Mouse (Mus musculus): ENCODE results near the gene Ddi2. TPM values are rescaled to one million over a fixed set of nuclear protein-coding genes. Genes with fewer than 3 reads are reported as not detected.
"Not testable (repeated sequence)": the region's sequence is repeated elsewhere in the genome, so short reads cannot be mapped to it uniquely, and the experiment has no call there.

Gene Ddi2
- 14.8 and 17.2 TPM in 2 replicates for polyA plus RNA-seq (2015; fragmentation: Nextera tagmentation; extraction: Ambion mirVana)

GRCm38 (mm10) chr4:141722731-141723672, at the start of gene Ddi2:
Gene Ddi2, minus strand, starts transcription at chr4:141723419.
- Histone ChIP-seq H3K4me3 (replicated peaks) (peak within 1 kb of the TSS; percentile 100), H3K9ac (peak within 1 kb of the TSS; percentile 99), H3K36me3 (replicated peaks) (peaks cover 27% of the 10 kb centered on the region), H3K9me3 (replicated peaks) (no peaks in the 10 kb centered on the region), H3K4me2 (peak within 1 kb of the TSS; percentile 94), H3K27ac (replicated peaks) (peak within 1 kb of the TSS; percentile 98), H3K4me1 (replicated peaks) (peaks cover 72% of the 10 kb centered on the region), H3K27me3 (0 out of 2 replicates have a peak, but pooled peaks cover 2% of the 10 kb centered on the region)
- peak; percentile 87 for ATAC-seq (ENCODE audit: insufficient read depth)
- under 1% methylated on average over 99 of the region's 105 CpGs for WGBS (ENCODE audit: insufficient replicate concordance)

DNA sequence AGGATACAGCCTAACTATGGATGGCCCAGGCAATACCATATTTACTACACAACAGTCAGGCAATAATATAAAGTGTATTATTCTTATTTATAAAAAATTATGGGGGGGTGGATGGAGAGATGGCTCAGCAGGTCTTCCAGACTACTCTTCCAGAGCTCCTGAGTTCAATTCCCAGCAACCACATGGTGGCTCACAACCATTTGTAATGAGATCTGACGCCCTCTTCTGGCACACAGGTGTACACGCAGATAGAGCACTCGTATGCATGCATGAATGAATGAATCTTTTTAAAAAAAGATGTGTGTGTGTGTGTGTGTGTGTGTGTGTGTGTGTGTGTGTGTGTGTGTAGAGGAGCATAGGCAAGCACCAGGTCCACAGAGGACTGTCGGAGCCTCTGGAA, 49.8 kb upstream of the Ddi2 start:
- peaks cover 94% of the 10 kb centered on the region for H3K36me3 ChIP-seq (replicated peaks)
- peaks cover 48% of the 10 kb centered on the region for H3K4me1 ChIP-seq (replicated peaks)
- not testable (repeated sequence) for H3K4me3 ChIP-seq (replicated peaks); H3K9ac ChIP-seq; H3K4me2 ChIP-seq; H3K27me3 ChIP-seq; H3K9me3 ChIP-seq (replicated peaks); ATAC-seq (ENCODE audit: insufficient read depth)
- WGBS (ENCODE audit: insufficient replicate concordance) = 81% methylated on average over 4 of the region's 4 CpGs
- 0 out of 2 replicates have a peak overlapping the region, but pooled peaks have one; percentile 93 for H3K27ac ChIP-seq (replicated peaks)

DNA sequence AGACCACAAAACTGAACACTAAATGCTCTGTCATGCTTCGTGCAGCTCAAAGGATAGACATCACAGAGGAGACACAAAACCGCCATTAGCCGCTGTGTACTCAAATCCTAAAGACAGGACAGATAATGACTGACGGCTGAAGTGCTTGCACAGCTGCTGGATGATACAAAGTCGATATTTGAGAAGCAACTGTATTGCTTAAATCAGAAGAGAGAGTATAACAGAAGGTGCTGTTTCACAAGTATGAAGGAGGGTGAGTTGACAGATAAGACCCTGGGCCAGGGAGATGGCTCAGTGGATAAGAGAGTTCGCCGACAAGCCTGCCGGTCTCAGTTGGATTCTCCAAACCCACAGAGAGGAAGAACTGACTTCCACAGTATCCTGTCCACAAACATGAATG, 48.6 kb upstream of the Ddi2 start:
- Histone ChIP-seq H3K4me2 (no peak overlapping the region), H3K9me3 (replicated peaks) (no peaks in the 10 kb centered on the region), H3K4me3 (replicated peaks) (no peak overlapping the region), H3K4me1 (replicated peaks) (peaks cover 60% of the 10 kb centered on the region), H3K27me3 (no peaks in the 10 kb centered on the region), H3K27ac (replicated peaks) (peak overlapping the region; percentile 93), H3K36me3 (replicated peaks) (peaks cover 85% of the 10 kb centered on the region), H3K9ac (no peak overlapping the region)
- no peak for ATAC-seq (ENCODE audit: insufficient read depth)
- 20% methylated on average over 8 of the region's 8 CpGs for WGBS (ENCODE audit: insufficient replicate concordance)

DNA sequence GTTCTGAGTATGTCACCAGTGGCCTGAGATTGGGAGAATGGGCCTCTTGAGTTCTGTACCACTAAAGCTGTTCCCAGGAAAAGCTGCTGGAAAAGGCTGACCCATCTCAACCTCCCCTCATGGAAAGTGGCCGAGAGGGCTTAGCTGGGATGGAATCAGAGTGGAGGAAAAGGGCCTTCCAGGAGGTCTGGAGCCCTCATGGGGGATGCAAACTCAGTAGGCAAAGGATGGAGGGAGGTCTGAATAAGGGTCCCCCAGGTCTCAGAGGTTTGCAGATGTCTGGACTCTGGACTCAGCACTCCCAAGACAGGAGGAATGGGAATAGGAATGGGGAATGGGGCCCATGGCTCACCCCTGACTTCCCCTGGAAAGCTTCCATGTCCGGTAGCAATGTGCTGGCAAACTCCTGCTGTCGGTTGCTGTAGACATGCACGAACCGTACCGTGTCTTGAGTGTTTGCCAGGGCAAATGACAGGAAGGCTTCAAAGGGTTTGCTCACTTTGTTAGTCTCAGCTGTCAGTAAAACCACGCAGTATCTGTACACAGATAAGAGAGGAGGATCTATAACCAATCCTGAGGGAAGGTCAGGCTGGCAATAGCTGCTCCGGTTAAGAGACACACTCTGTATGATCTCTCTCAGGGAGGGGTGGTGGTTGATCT, 46.4 kb upstream of the Ddi2 start:
- H3K27me3 ChIP-seq = no peaks in the 10 kb centered on the region
- H3K27ac ChIP-seq (replicated peaks) = peak overlapping the region; percentile 93
- no peak overlapping the region for H3K9ac ChIP-seq
- WGBS (ENCODE audit: insufficient replicate concordance) = 48% methylated on average over 8 of the region's 8 CpGs
- no peaks in the 10 kb centered on the region for H3K9me3 ChIP-seq (replicated peaks)
- H3K4me2 ChIP-seq = no peak overlapping the region
- H3K4me1 ChIP-seq (replicated peaks) = peaks cover 72% of the 10 kb centered on the region
- no peak overlapping the region for H3K4me3 ChIP-seq (replicated peaks)
- ATAC-seq (ENCODE audit: insufficient read depth) = no peak
- H3K36me3 ChIP-seq (replicated peaks) = peaks cover 82% of the 10 kb centered on the region

GRCm38 (mm10) chr4:141767353-141768036, 44.3 kb upstream of the Ddi2 start:
- H3K36me3 ChIP-seq (replicated peaks) = peaks cover 81% of the 10 kb centered on the region

DNA sequence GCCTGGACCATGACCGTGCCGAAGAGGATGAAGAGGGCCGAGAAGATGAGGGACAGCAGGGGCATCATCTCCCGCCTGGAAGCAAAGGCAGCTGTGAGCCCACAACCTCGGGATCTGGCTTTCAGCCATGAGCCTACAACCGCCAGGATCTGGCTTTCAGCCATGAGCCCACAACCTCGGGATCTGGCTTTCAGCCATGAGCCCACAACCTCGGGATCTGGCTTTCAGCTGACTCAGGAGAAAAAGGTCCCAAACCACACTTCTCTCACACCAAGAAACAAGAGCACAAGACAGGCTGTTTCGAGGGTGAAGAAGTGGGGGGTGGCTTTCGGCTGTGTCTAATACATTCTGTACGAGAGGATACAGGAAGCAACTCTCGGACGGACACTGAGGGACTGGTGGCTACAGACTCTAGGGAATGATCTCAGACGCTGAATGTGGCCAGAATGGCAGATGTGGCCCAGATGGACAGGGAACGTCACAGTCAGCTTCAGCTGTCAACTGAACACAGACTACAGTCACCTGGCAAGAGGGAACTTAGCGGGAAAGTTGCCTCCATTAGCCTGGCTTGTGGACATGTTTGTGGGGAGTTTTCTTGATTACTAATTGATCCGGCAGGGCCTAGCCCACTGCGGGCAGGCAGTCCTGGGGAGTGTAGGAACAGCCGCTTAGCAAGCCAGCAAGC, 43.6 kb upstream of the Ddi2 start:
- Histone ChIP-seq H3K9me3 (replicated peaks) (no peaks in the 10 kb centered on the region), H3K4me3 (replicated peaks) (peak overlapping the region; percentile 52), H3K9ac (peak overlapping the region; percentile 47), H3K27me3 (no peaks in the 10 kb centered on the region), H3K4me2 (peak overlapping the region; percentile 70), H3K36me3 (replicated peaks) (peaks cover 84% of the 10 kb centered on the region), H3K27ac (replicated peaks) (peak overlapping the region; percentile 93), H3K4me1 (replicated peaks) (peaks cover 71% of the 10 kb centered on the region)
- ATAC-seq (ENCODE audit: insufficient read depth) = peak; percentile 2; the same call in 1 of the 2 replicates
- 59% methylated on average over 19 of the region's 19 CpGs for WGBS (ENCODE audit: insufficient replicate concordance)

More at GRCm38 (mm10) chr4:141767353-141768036, 44.3 kb upstream of the Ddi2 start:
- Histone ChIP-seq H3K27ac (replicated peaks) (peak overlapping the region; percentile 93), H3K9me3 (replicated peaks) (no peaks in the 10 kb centered on the region), H3K9ac (peak overlapping the region; percentile 47), H3K4me3 (replicated peaks) (peak overlapping the region; percentile 52), H3K27me3 (no peaks in the 10 kb centered on the region), H3K4me2 (peak overlapping the region; percentile 70), H3K4me1 (replicated peaks) (peaks cover 74% of the 10 kb centered on the region)
- WGBS (ENCODE audit: insufficient replicate concordance) = 37% methylated on average over 19 of the region's 19 CpGs
- ATAC-seq (ENCODE audit: insufficient read depth) = peak; percentile 93

- H3K4me1 ChIP-seq (replicated peaks) = peaks cover 66% of the 10 kb centered on the region
Observed at GRCm38 (mm10) chr4:141766316-141766667, 43.1 kb upstream of the Ddi2 start.

DNA sequence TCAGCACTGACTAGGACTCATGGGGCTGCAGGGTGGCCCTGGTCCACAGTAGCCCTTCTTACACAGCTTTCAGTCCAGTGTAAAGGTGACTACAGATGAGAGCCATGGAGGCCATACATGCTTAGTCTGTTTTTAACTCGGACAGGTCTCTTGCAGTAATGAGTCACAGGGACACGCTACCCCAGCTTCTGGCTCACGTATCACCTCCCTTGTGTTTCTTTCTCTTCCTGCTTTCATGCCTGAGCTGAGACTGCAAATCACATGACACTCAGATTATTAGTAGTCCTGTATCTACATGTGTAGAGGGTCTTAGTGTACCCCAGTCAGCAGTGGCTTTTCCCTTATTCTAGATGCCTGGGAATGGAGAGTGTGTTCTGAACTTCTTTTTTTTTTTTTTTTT, 41.8 kb upstream of the Ddi2 start:
- Histone ChIP-seq H3K4me1 (replicated peaks) (peaks cover 62% of the 10 kb centered on the region), H3K27ac (replicated peaks) (peak overlapping the region; percentile 33), H3K9ac (no peak overlapping the region), H3K27me3 (no peaks in the 10 kb centered on the region), H3K4me3 (replicated peaks) (no peak overlapping the region), H3K9me3 (replicated peaks) (no peaks in the 10 kb centered on the region), H3K4me2 (no peak overlapping the region), H3K36me3 (replicated peaks) (peaks cover 80% of the 10 kb centered on the region)
- 91% methylated on average over 3 of the region's 3 CpGs for WGBS (ENCODE audit: insufficient replicate concordance)
- ATAC-seq (ENCODE audit: insufficient read depth) = no peak

More at GRCm38 (mm10) chr4:141766316-141766667, 43.1 kb upstream of the Ddi2 start:
- H3K4me2 ChIP-seq = peak overlapping the region; percentile 70
- peaks cover 86% of the 10 kb centered on the region for H3K36me3 ChIP-seq (replicated peaks)
- H3K9ac ChIP-seq = peak overlapping the region; percentile 47; the same call in 1 of the 2 replicates
- H3K27me3 ChIP-seq = no peaks in the 10 kb centered on the region
- WGBS (ENCODE audit: insufficient replicate concordance) = 46% methylated on average over 8 of the region's 8 CpGs
- H3K9me3 ChIP-seq (replicated peaks) = no peaks in the 10 kb centered on the region
- no peak for ATAC-seq (ENCODE audit: insufficient read depth)
- peak overlapping the region; percentile 93 for H3K27ac ChIP-seq (replicated peaks)
- H3K4me3 ChIP-seq (replicated peaks) = no peak overlapping the region; the same call in 1 of the 2 replicates

- Histone ChIP-seq H3K27ac (replicated peaks) (no peak overlapping the region), H3K4me2 (no peak overlapping the region), H3K4me1 (replicated peaks) (peaks cover 62% of the 10 kb centered on the region), H3K9ac (no peak overlapping the region), H3K9me3 (replicated peaks) (no peaks in the 10 kb centered on the region), H3K36me3 (replicated peaks) (peaks cover 65% of the 10 kb centered on the region), H3K27me3 (no peaks in the 10 kb centered on the region), H3K4me3 (replicated peaks) (no peak overlapping the region)
- 86% methylated on average over 12 of the region's 12 CpGs for WGBS (ENCODE audit: insufficient replicate concordance)
- no peak for ATAC-seq (ENCODE audit: insufficient read depth)
Observed at GRCm38 (mm10) chr4:141763476-141763875, 40.3 kb upstream of the Ddi2 start.

DNA sequence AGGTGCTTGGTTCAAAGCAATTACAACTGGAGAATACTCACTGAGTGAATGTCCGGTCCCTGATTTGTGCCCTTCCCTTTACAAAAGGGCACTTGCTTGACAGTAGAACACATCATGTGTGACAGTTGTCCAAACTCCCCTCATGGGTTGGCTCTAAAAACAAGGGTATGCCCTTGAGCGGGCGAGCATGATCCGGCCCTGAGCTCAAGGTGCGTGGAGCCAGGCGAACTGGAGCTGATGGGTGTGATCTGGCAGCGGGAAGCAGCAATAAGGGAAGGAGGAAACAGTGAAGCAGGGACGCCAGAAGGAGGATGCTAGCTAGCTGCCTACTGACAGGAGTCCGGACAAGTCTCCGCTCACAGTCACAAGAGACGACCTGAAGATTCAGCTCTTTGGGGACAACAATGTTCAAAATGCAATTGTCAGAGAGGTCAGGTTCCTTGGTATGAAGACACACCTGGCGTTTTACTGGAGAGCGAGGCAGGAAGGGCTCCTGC, 38.9 kb upstream of the Ddi2 start:
- WGBS (ENCODE audit: insufficient replicate concordance) = 89% methylated on average over 13 of the region's 13 CpGs
- ATAC-seq (ENCODE audit: insufficient read depth) = no peak
- no peaks in the 10 kb centered on the region for H3K9me3 ChIP-seq (replicated peaks)
- H3K27ac ChIP-seq (replicated peaks) = 0 out of 2 replicates have a peak overlapping the region, but pooled peaks have one; percentile 24
- peaks cover 62% of the 10 kb centered on the region for H3K4me1 ChIP-seq (replicated peaks)
- H3K36me3 ChIP-seq (replicated peaks) = peaks cover 58% of the 10 kb centered on the region
- H3K27me3 ChIP-seq = no peaks in the 10 kb centered on the region
- H3K4me3 ChIP-seq (replicated peaks) = no peak overlapping the region
- no peak overlapping the region for H3K4me2 ChIP-seq
- no peak overlapping the region for H3K9ac ChIP-seq
